27 mouse cellular contexts compared by ENCODE assay signal in genomic region chr1:194942912-194943311, GRCm38 (mm10). TPM values are rescaled to one million over a fixed set of nuclear protein-coding genes. Genes with fewer than 3 reads are reported as not detected.
DNase-seq lines count a peak whose midpoint lies in the region; ATAC-seq lines count a peak whose summit lies in the region.
"Had no signal": no experiment of that assay in that cellular context is flagged by ENCODE, and none has a peak within 500 bp of the region (broad histone marks: within the 10 kb centered on the region; RNA-seq: fewer than 3 reads in every experiment).

No protein-coding gene starts in this region.

- H3K4me1 ChIP-seq in heart, embryonic 14.5 days (ENCODE audit: control insufficient read depth in 2 of 2, insufficient read depth in 2 of 2, low read length in 2 of 2), result peaks cover 0 to 3% of the 10 kb centered on the region in 2 experiments; a peak in 3 of 4 replicates
- peaks cover 4% of the 10 kb centered on the region for H3K4me1 ChIP-seq in heart, embryonic 11.5 days (ENCODE audit: control insufficient read depth, insufficient read depth, low read length)
- no peaks in the 10 kb centered on the region; the same call in 1 of the 2 replicates for H3K4me1 ChIP-seq in kidney, embryonic 16.5 days (ENCODE audit: insufficient read depth, low read length)
- H3K4me1 ChIP-seq in lung, embryonic 16.5 days (replicated peaks; ENCODE audit: control insufficient read depth, insufficient read depth, low read length), result peaks cover 8% of the 10 kb centered on the region; the same call in 1 of the 2 replicates
- 0 out of 2 replicates have a peak, but pooled peaks cover 3% of the 10 kb centered on the region for H3K4me1 ChIP-seq in liver, embryonic 12.5 days

- ATAC-seq in heart, embryonic 14.5 days (ENCODE audit: insufficient number of reproducible peaks, insufficient read depth, low FRiP score, low read depth), result no peak
- ATAC-seq in heart, embryonic 11.5 days (replicated peaks; ENCODE audit: insufficient number of reproducible peaks, low FRiP score, low TSS enrichment), result no peak
- no peak for ATAC-seq in kidney, embryonic 16.5 days (ENCODE audit: low FRiP score, low TSS enrichment)
- ATAC-seq in lung, embryonic 16.5 days (ENCODE audit: low read depth), result no peak
- no peak for ATAC-seq in liver, embryonic 12.5 days
- ATAC-seq: forebrain, postnatal 0 days; intestine, embryonic 16.5 days had no signal

- no peak overlapping the region for H3K9ac ChIP-seq in heart, embryonic 14.5 days (ENCODE audit: low read length)
- H3K9ac ChIP-seq in heart, embryonic 11.5 days (ENCODE audit: low read depth, low read length), result no peak overlapping the region
- no peak overlapping the region for H3K9ac ChIP-seq in kidney, embryonic 16.5 days (replicated peaks; ENCODE audit: low read length)
- no peak overlapping the region for H3K9ac ChIP-seq in lung, embryonic 16.5 days (ENCODE audit: low read length)
- no peak overlapping the region for H3K9ac ChIP-seq in liver, embryonic 12.5 days
- H3K9ac ChIP-seq: embryonic facial prominence, embryonic 15.5 days; forebrain, embryonic 12.5 days; forebrain, postnatal 0 days; hindbrain, embryonic 13.5 days; limb, embryonic 12.5 days; neural tube, embryonic 12.5 days had no signal

- no peaks in the 10 kb centered on the region for H3K9me3 ChIP-seq in heart, embryonic 14.5 days (ENCODE audit: control insufficient read depth, low read length)
- no peaks in the 10 kb centered on the region for H3K9me3 ChIP-seq in heart, embryonic 11.5 days (replicated peaks; ENCODE audit: control insufficient read depth, low read length)
- no peaks in the 10 kb centered on the region for H3K9me3 ChIP-seq in kidney, embryonic 16.5 days (ENCODE audit: low read length)
- no peaks in the 10 kb centered on the region for H3K9me3 ChIP-seq in lung, embryonic 16.5 days (ENCODE audit: control insufficient read depth, low read length)
- H3K9me3 ChIP-seq in liver, embryonic 12.5 days (replicated peaks), result no peaks in the 10 kb centered on the region
- H3K9me3 ChIP-seq: embryonic facial prominence, embryonic 10.5 days; embryonic facial prominence, embryonic 15.5 days; forebrain, embryonic 12.5 days; hindbrain, embryonic 13.5 days; limb, embryonic 12.5 days; neural tube, embryonic 12.5 days had no signal

- H3K4me3 ChIP-seq in heart, embryonic 14.5 days (ENCODE audit: control insufficient read depth in 1 of 2, insufficient read depth in 1 of 2, low read depth in 1 of 2, low read length in 2 of 2), result 0 out of 4 replicates have a peak overlapping the region, but pooled peaks of 1 of the 2 experiments have one; percentile 7
- H3K4me3 ChIP-seq in heart, embryonic 11.5 days (ENCODE audit: low read depth, low read length), result no peak overlapping the region
- no peak overlapping the region for H3K4me3 ChIP-seq in kidney, embryonic 16.5 days (ENCODE audit: low read length)
- H3K4me3 ChIP-seq in lung, embryonic 16.5 days (ENCODE audit: low read length), result no peak overlapping the region
- no peak overlapping the region for H3K4me3 ChIP-seq in liver, embryonic 12.5 days
- H3K4me3 ChIP-seq: embryonic facial prominence, embryonic 10.5 days; embryonic facial prominence, embryonic 15.5 days; forebrain, embryonic 12.5 days; hindbrain, embryonic 13.5 days; limb, embryonic 12.5 days; myocyte; neural tube, embryonic 12.5 days had no signal

- H3K4me2 ChIP-seq in heart, embryonic 14.5 days (ENCODE audit: low read length), result peak overlapping the region; percentile 83
- no peak overlapping the region for H3K4me2 ChIP-seq in heart, embryonic 11.5 days
- peak overlapping the region; percentile 15; the same call in 1 of the 2 replicates for H3K4me2 ChIP-seq in kidney, embryonic 16.5 days (replicated peaks; ENCODE audit: low read depth, low read length)
- 0 out of 2 replicates have a peak overlapping the region, but pooled peaks have one; percentile 44 for H3K4me2 ChIP-seq in lung, embryonic 16.5 days (ENCODE audit: low read depth, low read length)
- H3K4me2 ChIP-seq in liver, embryonic 12.5 days, result no peak overlapping the region
- H3K4me2 ChIP-seq: embryonic facial prominence, embryonic 15.5 days; forebrain, embryonic 12.5 days; hindbrain, embryonic 13.5 days; limb, embryonic 12.5 days; midbrain, embryonic 11.5 days; neural tube, embryonic 12.5 days had no signal

- no peak for DNase-seq in kidney, adult 8-10 months
- DNase-seq in lung, postnatal 14 days, result no peak
- DNase-seq: adrenal gland, adult 8-10 months; B cell, adult 2 months; cerebellum, adult 8-10 months; cerebellum, postnatal 25 days; forebrain, postnatal 0 days; gastrocnemius, postnatal 14 days; kidney, postnatal 10 days; lung, postnatal 36 days; right cerebral cortex, adult 18-20 months; spleen, adult 18-20 months; thymus, postnatal 14 days had no signal

- H3K27ac ChIP-seq in heart, embryonic 14.5 days (replicated peaks in 1 of 2; ENCODE audit: control insufficient read depth in 1 of 2, insufficient read depth in 1 of 2, low read depth in 2 of 2, low read length in 2 of 2), result no peak overlapping the region
- no peak overlapping the region for H3K27ac ChIP-seq in heart, embryonic 11.5 days (ENCODE audit: low read depth, low read length)
- no peak overlapping the region for H3K27ac ChIP-seq in kidney, embryonic 16.5 days (ENCODE audit: low read length)
- H3K27ac ChIP-seq in lung, embryonic 16.5 days (ENCODE audit: low read length), result no peak overlapping the region
- H3K27ac ChIP-seq in liver, embryonic 12.5 days, result no peak overlapping the region
- H3K27ac ChIP-seq: embryonic facial prominence, embryonic 10.5 days; embryonic facial prominence, embryonic 15.5 days; forebrain, embryonic 12.5 days; hindbrain, embryonic 13.5 days; limb, embryonic 12.5 days; neural tube, embryonic 12.5 days had no signal

- peaks cover 8% of the 10 kb centered on the region; the same call in 1 of the 2 replicates for H3K27me3 ChIP-seq in heart, embryonic 14.5 days (ENCODE audit: control insufficient read depth, insufficient read depth, low read length)
- peaks cover 10% of the 10 kb centered on the region; the same call in 1 of the 2 replicates for H3K27me3 ChIP-seq in heart, embryonic 11.5 days (ENCODE audit: control insufficient read depth, insufficient read depth, low read length)
- 0 out of 2 replicates have a peak, but pooled peaks cover 8% of the 10 kb centered on the region for H3K27me3 ChIP-seq in kidney, embryonic 16.5 days (ENCODE audit: insufficient read depth, low read length)
- peaks cover 4% of the 10 kb centered on the region; the same call in 1 of the 2 replicates for H3K27me3 ChIP-seq in lung, embryonic 16.5 days (ENCODE audit: control insufficient read depth, insufficient read depth, low read depth, low read length)
- H3K27me3 ChIP-seq in liver, embryonic 12.5 days (replicated peaks), result peaks cover 20% of the 10 kb centered on the region
- H3K27me3 ChIP-seq: embryonic facial prominence, embryonic 15.5 days had no signal

- H3K36me3 ChIP-seq in heart, embryonic 14.5 days (ENCODE audit: control insufficient read depth, insufficient read depth, low read length), result no peaks in the 10 kb centered on the region
- no peaks in the 10 kb centered on the region for H3K36me3 ChIP-seq in heart, embryonic 11.5 days (ENCODE audit: control insufficient read depth, insufficient read depth, low read length)
- H3K36me3 ChIP-seq in kidney, embryonic 16.5 days (ENCODE audit: insufficient read depth, low read length), result no peaks in the 10 kb centered on the region
- no peaks in the 10 kb centered on the region for H3K36me3 ChIP-seq in lung, embryonic 16.5 days (ENCODE audit: control insufficient read depth, insufficient read depth, low read length)
- H3K36me3 ChIP-seq in liver, embryonic 12.5 days, result no peaks in the 10 kb centered on the region
- H3K36me3 ChIP-seq: embryonic facial prominence, embryonic 10.5 days; embryonic facial prominence, embryonic 15.5 days; forebrain, embryonic 12.5 days; hindbrain, embryonic 13.5 days; limb, embryonic 12.5 days; neural tube, embryonic 12.5 days had no signal

RNA-seq across cellular contexts. Expression of gene Cd34, which starts 4.3 kb away (rescaled TPM):
- polyA plus RNA-seq in heart, embryonic 14.5 days (2014; fragmentation: Nextera tagmentation; extraction: Ambion mirVana), result 103 and 106 TPM in 2 replicates
- polyA plus RNA-seq in heart, embryonic 11.5 days (2014; fragmentation: Nextera tagmentation; extraction: Ambion mirVana), result 70.4 and 85.1 TPM in 2 replicates
- polyA plus RNA-seq in kidney, embryonic 16.5 days (2015; fragmentation: Nextera tagmentation; extraction: Ambion mirVana), result 106 and 114 TPM in 2 replicates
- 205 and 212 TPM in 2 replicates for polyA plus RNA-seq in lung, embryonic 16.5 days (2015; fragmentation: Nextera tagmentation; extraction: Ambion mirVana)
- polyA plus RNA-seq in liver, embryonic 12.5 days (2016; fragmentation: Nextera tagmentation; extraction: Ambion mirVana), result 26.6 and 28.3 TPM in 2 replicates

Comparison
In these comparisons a context has a peak if more than half of its experiments do, and no peak if none do; other contexts are left out.
1. H3K4me2 ChIP-seq: peak in heart, embryonic 14.5 days (single experiment), kidney, embryonic 16.5 days (single experiment) and lung, embryonic 16.5 days (single experiment); none in heart, embryonic 11.5 days (single experiment) and liver, embryonic 12.5 days (single experiment).